Mouse (Mus musculus) ES-E14 (cell line): ENCODE data around the gene Mbnl1. TPM values are rescaled to one million over a fixed set of nuclear protein-coding genes. Genes with fewer than 3 reads are reported as not detected.

Source experiments
- DNase-seq: peaks from one replicate; pipeline ENCODE4 v3.0.0-alpha.2; 2013; ENCODE audit warnings: low read depth, low spot score
- H3K27ac ChIP-seq: 2 replicates; pipeline ENCODE4 v1.5.1; 2012; ENCODE audit warnings: low read depth, mild to moderate bottlenecking, low read length, moderate library complexity, mixed read lengths; ENCODE audit not compliant: poor library complexity, insufficient read depth, severe bottlenecking
- H3K36me3 ChIP-seq: 2 replicates; pipeline ENCODE4 v1.6.1; 2012; ENCODE audit warnings: mild to moderate bottlenecking, low read length, moderate library complexity, mixed read lengths; ENCODE audit not compliant: control insufficient read depth, poor library complexity, insufficient read depth, severe bottlenecking
- H3K4me1 ChIP-seq, 2 experiments: fragments of 150-350 bp in 1 of 2; sonication (generic) in 1 of 2; 2 replicates each; pipeline ENCODE4 v1.6.1; 2012; ENCODE audit warnings: low read length in 2 of 2, mild to moderate bottlenecking in 1 of 2, mixed read lengths in 1 of 2; ENCODE audit not compliant: control insufficient read depth in 2 of 2, insufficient read depth in 2 of 2, poor library complexity in 1 of 2
- H3K4me3 ChIP-seq, 2 experiments: fragments of 150-350 bp in 1 of 2; sonication (generic) in 1 of 2; 2 replicates each; pipeline ENCODE4 v1.5.1; 2012; ENCODE audit warnings: low read length in 2 of 2, low read depth in 1 of 2, mild to moderate bottlenecking in 1 of 2, mixed read lengths in 1 of 2; ENCODE audit not compliant: insufficient read depth in 1 of 2, poor library complexity in 1 of 2, severe bottlenecking in 1 of 2
- H3K9ac ChIP-seq: 2 replicates; pipeline ENCODE4 v1.6.1; 2012; ENCODE audit warnings: low read depth, mild to moderate bottlenecking, low read length, mixed read lengths; ENCODE audit not compliant: poor library complexity, insufficient read depth, severe bottlenecking
- H3K9me3 ChIP-seq: fragments of 150-350 bp; sonication (generic); 2 replicates; pipeline ENCODE4 v1.6.1; 2012; ENCODE audit warnings: low read depth, mild to moderate bottlenecking, low read length; ENCODE audit not compliant: control insufficient read depth, insufficient read depth
- CHD2 ChIP-seq: IDR thresholded peaks from 2 replicates; pipeline ENCODE4 v1.6.1; 2014; ENCODE audit warnings: mild to moderate bottlenecking, low read depth, low read length, inconsistent platforms
- HCFC1 ChIP-seq: IDR thresholded peaks from 2 replicates; pipeline ENCODE4 v1.6.1; 2012; ENCODE audit warnings: low read length, inconsistent platforms, borderline replicate concordance; ENCODE audit not compliant: insufficient read depth
- MAFK ChIP-seq: IDR thresholded peaks from 2 replicates; pipeline ENCODE4 v1.6.1; 2014; ENCODE audit warnings: mild to moderate bottlenecking, low read depth, low read length, inconsistent platforms; ENCODE audit not compliant: insufficient read depth
- ZC3H11A ChIP-seq: IDR thresholded peaks from 2 replicates; pipeline ENCODE4 v1.6.1; 2012; ENCODE audit warnings: low read depth, mild to moderate bottlenecking, inconsistent platforms, low read length, borderline replicate concordance
- ZNF384 ChIP-seq: IDR thresholded peaks from 2 replicates; pipeline ENCODE4 v1.6.1; 2012; ENCODE audit warnings: low read depth, low read length, inconsistent platforms
- in situ Hi-C, 2 experiments: fragments of 600-800 bp; cut with MboI; formaldehyde crosslinking; loops; one replicate each; pipeline ENCODE4 v1.15.1; 2025; ENCODE audit warnings: low sequenced_read_pairs in 2 of 2, inconsistent platforms in 1 of 2; ENCODE audit not compliant: unreplicated experiment in 2 of 2
- total RNA-seq: library from RNA; depleted of rRNA; stranded (reverse); fragments of 300-350 nt; gene quantifications from 2 replicates; pipeline ENCODE4 v1.2.3, GENCODE M21; 2012

Mbnl1 gene
- total RNA-seq, 1 experiment, result 27.0 TPM

GRCm38 (mm10) chr3:60579880-60580279 is 107.2 kb downstream of the Mbnl1 start:
- no peak overlapping the region for H3K9ac ChIP-seq
- no peak overlapping the region for H3K4me3 ChIP-seq
- H3K9me3 ChIP-seq, result no peaks in the 10 kb centered on the region
- no peaks in the 10 kb centered on the region for H3K36me3 ChIP-seq
- peaks cover 0 to 2% of the 10 kb centered on the region in 2 experiments; a peak in 1 of 4 replicates for H3K4me1 ChIP-seq
- TF ChIP-seq ZC3H11A (no peak), ZNF384 (no peak), MAFK (no peak), HCFC1 (no peak), CHD2 (no peak)
- no peak overlapping the region for H3K27ac ChIP-seq
- DNase-seq, result no peak
- in situ Hi-C loops, result no loop called here

DNA sequence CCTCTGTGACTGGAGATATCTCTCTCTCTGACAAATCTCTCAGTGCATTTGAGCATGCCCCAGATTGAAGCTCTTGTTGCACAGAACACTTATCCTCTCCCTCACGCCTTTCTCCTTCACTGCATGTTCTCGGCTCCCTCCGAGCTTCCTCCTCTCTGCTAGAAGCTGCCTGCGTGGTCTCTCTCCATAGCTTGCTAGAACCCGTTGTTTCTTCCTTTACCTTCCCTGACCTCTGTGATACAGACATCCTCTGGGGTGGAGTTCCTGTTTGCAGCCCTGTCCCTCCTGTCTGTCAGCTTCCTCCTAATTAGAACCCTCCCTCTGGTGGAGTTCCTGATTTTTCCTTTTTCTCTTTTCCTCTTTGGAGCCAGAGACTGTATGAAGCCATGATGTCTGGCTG is 108.1 kb downstream of the Mbnl1 start:
- no peak for DNase-seq
- Histone ChIP-seq H3K36me3 (no peaks in the 10 kb centered on the region), H3K4me1 (peaks cover 0 to 2% of the 10 kb centered on the region in 2 experiments; a peak in 1 of 4 replicates), H3K9me3 (no peaks in the 10 kb centered on the region), H3K27ac (no peak overlapping the region), H3K4me3 (no peak overlapping the region), H3K9ac (no peak overlapping the region)
- no peak for TF ChIP-seq ZNF384
- TF ChIP-seq CHD2, result no peak
- TF ChIP-seq HCFC1, result no peak
- no peak for TF ChIP-seq ZC3H11A
- TF ChIP-seq MAFK, result no peak
- in situ Hi-C loops, result no loop called here

DNA sequence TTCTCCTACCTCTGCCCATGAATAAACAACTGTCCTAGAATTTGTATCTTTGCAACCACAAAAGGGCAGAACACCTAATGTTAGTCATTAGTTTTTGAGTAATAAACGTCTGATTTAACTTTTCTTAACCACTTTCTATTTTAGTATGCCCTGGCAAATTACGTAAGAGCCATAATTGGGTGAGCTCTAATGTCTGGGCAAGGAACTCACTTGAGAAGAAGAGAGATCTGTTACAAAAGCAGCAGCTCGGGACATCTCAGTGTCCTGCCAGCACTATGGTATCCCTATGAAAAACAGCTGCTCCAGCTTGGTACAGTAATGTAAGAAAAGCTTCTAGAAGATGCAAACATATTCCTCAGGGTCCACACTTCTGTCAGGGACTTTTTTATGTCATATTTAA is 109.5 kb downstream of the Mbnl1 start:
- in situ Hi-C loops, result no loop called here

GRCm38 (mm10) chr3:60582620-60583019 is 110.0 kb downstream of the Mbnl1 start:
- Histone ChIP-seq H3K4me3 (no peak overlapping the region), H3K27ac (no peak overlapping the region), H3K9ac (no peak overlapping the region), H3K36me3 (no peaks in the 10 kb centered on the region), H3K9me3 (no peaks in the 10 kb centered on the region), H3K4me1 (peaks cover 0 to 2% of the 10 kb centered on the region in 2 experiments; a peak in 1 of 4 replicates)
- TF ChIP-seq ZNF384, result no peak
- no peak for TF ChIP-seq ZC3H11A
- no peak for TF ChIP-seq CHD2
- no peak for TF ChIP-seq HCFC1
- TF ChIP-seq MAFK, result no peak
- no peak for DNase-seq
- in situ Hi-C loops, result no loop called here

More for the DNA sequence above, 109.5 kb downstream of the Mbnl1 start:
- no peak for DNase-seq
- Histone ChIP-seq H3K4me1 (peaks cover 0 to 2% of the 10 kb centered on the region in 2 experiments; a peak in 1 of 4 replicates), H3K9ac (no peak overlapping the region), H3K4me3 (no peak overlapping the region), H3K36me3 (no peaks in the 10 kb centered on the region), H3K9me3 (no peaks in the 10 kb centered on the region), H3K27ac (no peak overlapping the region)
- TF ChIP-seq ZNF384 (no peak), ZC3H11A (no peak), MAFK (no peak), CHD2 (no peak), HCFC1 (no peak)

DNA sequence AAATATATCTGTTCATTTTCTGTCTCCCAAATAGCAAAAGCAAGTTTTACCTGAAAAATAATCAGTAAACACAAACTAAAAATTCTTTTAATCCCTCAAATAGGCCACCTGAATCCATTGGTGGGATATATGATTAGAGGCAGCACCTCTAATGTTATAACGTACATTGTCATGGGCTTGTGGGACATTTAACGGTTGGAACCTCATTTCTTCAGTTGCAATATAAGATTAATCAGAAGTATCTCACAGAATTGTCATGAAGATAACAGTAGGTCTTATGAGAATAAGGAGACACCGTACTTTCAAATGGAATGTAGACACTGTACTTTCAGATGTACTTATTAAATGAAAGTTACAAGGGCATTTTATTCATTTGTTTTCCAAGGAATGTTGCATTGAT is 112.1 kb downstream of the Mbnl1 start:
- no peak overlapping the region for H3K27ac ChIP-seq
- no peaks in the 10 kb centered on the region for H3K9me3 ChIP-seq
- DNase-seq, result no peak
- H3K4me3 ChIP-seq, result no peak overlapping the region
- no peaks in the 10 kb centered on the region for H3K36me3 ChIP-seq
- TF ChIP-seq CHD2, result no peak
- in situ Hi-C loops, result no loop called here
- peaks cover 0 to 2% of the 10 kb centered on the region in 2 experiments; a peak in 1 of 4 replicates for H3K4me1 ChIP-seq
- H3K9ac ChIP-seq, result no peak overlapping the region
